Mouse (Mus musculus): Measurements from ENCODE around the gene Zfp729b.

Gene Zfp729b

GRCm38 (mm10) chr13:67609066-67609876, at the start of gene Zfp729b:
Gene Zfp729b (minus strand): TSS chr13:67609707.
- peak; percentile 94 to 95 for DNase-seq

- DNase-seq, result no peak
These were observed 43.0 kb upstream of the Zfp729b start for GRCm38 (mm10) chr13:67652496-67652895.

- peak; percentile 92 to 93 for DNase-seq
These were observed 27.9 kb upstream of the Zfp729b start, which contains the start of the genes Gm49345 and Zfp729a for GRCm38 (mm10) chr13:67637294-67638007. Gene Gm49345 (minus strand): TSS chr13:67637769. Gene Zfp729a (minus strand): TSS chr13:67637791.

- DNase-seq, result no peak
These were observed 601 bp upstream of the Zfp729b start for GRCm38 (mm10) chr13:67610108-67610507.

- DNase-seq, result no peak
These were observed 36.8 kb downstream of the Zfp729b start for GRCm38 (mm10) chr13:67572591-67573189.

- no peak for DNase-seq
These were observed 55.8 kb downstream of the Zfp729b start, which contains the start of gene Zfp748 for GRCm38 (mm10) chr13:67553730-67554129. Gene Zfp748 (minus strand): TSS chr13:67553830.

- DNase-seq, result peak; percentile 92 to 94
These were observed 56.8 kb downstream of the Zfp729b start for GRCm38 (mm10) chr13:67552505-67553346.

GRCm38 (mm10) chr13:67545941-67546340, 63.6 kb downstream of the Zfp729b start:
- DNase-seq, result no peak

All from kidney, postnatal 36 days (tissue).